Mouse (Mus musculus) lung, postnatal 0 days (tissue): ENCODE measurements around the gene Csnk1e.

ENCODE experiments used
- CTCF ChIP-seq: IDR thresholded peaks from 2 replicates; pipeline ENCODE4 v1.5.1; 2016; ENCODE audit warnings: antibody characterized with exemption, mild to moderate bottlenecking
- EP300 ChIP-seq: IDR thresholded peaks from 2 replicates; pipeline ENCODE4 v1.6.1; 2016; ENCODE audit warnings: antibody characterized with exemption, mild to moderate bottlenecking, control low read depth

GRCm38 (mm10) chr15:79428616-79429015 lies 26.8 kb downstream of the Csnk1e start:
- no peak for TF ChIP-seq CTCF
- no peak for TF ChIP-seq EP300
